Mouse (Mus musculus) lung, postnatal 14 days (tissue): ENCODE results near the gene Iffo1.

Experiments used
- DNase-seq: peaks from one replicate; pipeline ENCODE4 v3.0.0; 2021

Iffo1 gene

DNA sequence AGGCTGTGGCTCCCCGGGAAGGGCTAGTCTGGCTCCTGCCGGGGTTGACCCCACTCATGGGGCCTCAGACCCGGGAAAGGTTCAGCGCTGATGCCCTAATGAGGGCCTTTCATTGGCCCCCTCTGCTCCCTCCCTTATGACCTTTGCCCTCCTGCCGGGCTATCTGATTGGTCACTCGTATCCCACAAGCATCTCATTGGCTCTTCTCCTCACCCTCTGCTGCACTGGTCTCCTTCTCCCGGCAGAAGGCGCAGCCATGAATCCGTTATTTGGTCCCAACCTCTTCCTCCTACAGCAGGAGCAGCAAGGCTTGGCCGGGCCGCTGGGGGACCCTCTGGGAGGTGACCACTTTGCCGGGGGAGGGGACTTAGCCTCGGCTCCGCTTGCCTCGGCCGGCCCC is at the start of gene Iffo1:
TSS of gene Iffo1 (plus strand) at position 241 of the 400 bp plus-strand sequence.
- peak; percentile 84 for DNase-seq

DNA sequence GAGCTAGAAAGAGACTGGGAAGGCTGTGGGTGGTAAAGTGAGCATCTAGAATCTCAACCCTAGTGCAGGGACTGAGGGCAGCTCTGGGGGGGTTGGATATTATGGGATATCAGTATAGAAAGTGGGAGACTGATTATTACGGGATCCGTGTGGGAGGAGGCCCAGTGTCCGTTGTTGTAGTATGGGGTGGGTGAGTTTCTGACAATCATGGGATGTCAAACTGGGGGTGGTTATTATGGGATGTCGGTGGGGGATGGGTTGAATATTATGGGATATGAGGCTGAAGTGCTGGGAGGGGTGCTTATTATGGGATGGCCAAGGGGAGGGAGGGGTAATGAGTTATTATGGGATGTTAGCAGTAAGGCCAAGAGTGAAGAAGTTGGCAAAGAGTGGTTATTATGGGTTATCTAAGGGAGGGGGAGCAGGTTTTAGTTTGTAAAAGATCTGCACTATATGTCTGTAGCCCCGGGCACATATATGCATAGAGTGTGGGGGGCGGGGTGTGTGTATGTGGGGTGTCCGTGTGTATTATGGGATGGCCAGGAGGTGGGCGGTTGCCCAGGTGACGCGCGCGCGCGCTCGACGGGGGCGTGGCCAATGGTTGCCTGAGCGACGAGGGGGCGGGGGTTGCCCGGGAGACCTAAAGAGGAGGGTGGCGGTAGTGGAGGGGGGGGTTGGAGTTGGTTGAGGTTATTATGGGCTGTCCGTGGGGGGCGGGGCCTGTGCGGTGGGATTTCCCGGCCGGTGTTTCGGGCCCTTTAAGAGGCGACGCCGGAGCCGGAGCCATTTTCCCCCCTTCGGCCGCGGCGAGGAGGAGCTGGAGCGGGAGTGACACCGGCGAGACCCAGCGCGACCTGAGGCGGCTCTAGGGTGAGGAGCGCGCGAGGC is 49.4 kb upstream of the Iffo1 start, which contains the start of gene Chd4:
TSS of gene Chd4 (plus strand) at position 591 of the 888 bp plus-strand sequence.
- peak; percentile 95 for DNase-seq

DNA sequence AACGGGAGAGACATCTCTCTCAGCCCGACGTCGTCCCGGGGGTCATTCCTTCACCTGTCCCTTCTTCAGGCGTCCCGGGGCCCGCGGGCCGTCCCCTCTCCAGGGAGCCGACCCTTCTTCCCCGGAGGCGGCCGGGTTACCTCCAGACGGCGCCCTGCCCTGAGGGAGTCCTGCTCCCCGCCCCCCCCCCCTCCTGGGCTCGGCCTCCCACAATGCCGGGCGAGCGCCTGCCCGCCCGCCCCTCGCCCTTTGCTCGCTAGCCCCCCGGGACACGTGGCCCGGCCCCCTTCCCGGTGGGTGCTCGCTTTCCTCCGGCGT is 48.8 kb upstream of the Iffo1 start:
- no peak for DNase-seq

DNA sequence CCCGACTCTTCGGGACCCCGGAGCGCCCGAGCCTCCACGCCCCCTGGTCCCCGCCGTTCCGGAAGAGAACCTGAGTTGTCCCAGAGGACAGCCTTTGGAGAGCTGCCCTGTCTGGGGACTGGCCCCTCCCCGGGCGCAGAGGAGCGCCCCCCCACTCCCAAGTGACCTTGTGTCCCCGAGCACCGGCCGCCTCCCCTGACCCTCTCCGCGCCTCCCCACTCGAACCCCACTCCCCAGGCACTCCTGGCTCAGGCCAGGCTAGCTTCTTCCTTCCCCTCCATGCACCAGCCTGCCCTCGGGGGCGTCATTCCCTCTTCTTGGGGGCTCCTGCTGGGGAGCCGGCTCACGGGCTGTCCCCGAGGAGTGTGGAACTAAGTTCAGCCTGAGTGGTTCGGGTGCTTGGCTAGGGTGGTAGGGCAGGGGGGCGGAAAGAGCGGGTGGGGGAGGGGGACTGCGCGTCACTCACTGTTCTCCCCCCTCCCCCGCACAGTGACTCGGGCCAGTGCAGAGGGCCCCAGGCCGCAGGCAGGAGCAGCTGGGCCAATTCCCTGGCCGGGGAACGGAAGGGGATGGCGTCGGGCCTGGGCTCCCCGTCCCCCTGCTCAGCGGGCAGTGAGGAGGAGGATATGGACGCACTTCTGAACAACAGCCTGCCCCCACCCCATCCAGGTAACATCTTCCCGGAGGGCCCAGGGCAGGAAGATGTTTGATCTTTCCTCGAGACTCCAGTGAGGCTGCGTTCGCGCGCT is 48.3 kb upstream of the Iffo1 start:
- DNase-seq: peak; percentile 68

DNA sequence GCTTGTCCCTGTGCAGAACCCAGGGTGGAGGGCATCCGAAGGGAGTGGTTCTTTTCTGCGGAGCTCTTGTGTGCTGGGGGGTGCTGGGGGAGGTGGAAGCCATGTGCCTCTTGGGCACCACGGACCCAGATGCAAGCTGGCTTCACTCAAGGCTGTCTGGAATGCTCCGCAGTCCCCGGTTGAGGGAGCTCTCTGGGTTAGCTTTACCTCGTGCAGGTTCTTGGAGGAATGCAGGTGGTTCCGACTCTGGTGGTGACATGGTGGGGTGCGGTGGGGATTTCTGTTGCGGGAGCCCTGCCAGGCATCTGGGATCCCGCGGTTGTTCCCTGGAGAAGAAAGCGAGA is 47.7 kb upstream of the Iffo1 start:
- peak; percentile 30 for DNase-seq

DNA sequence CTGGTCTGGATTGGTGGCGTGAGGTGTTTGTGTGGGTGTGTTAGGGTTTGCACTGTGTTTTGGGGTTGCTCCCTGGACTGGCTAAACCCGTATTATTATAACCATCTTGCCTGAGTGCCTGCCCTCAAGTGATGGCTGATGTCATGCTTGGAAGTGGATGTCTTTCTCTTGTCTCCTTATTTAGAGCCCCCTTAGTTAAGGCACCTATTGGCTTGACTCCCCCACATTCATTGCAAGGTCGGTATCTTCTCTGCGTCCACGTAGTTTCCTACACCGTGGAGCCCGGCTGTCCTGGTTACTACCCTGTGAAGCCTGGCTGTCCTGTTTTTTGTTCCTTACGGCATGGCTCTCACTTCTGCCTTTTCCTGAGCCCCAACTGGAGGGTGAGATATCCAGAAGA is 47.1 kb upstream of the Iffo1 start:
- DNase-seq: no peak

DNA sequence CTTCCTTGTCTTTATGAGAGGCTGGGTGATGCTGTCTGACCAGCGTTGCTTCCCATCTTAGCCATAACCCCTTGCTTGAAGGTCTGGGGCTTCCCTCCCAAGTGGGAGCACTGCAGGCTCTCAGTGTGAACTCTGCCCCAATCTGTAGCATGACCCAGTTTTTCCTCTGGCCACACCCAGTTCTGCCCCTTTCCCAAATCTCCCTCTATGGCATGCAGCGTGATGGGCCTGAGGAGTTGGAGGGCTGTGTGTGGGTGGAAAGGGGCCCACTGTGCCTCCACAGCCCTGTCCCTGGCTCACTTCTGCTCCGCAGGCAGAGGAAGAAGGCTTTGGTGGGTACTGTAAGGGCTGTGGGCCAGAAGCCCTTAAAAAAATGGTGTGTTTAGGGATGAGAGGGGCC is 46.5 kb upstream of the Iffo1 start:
- DNase-seq: no peak

DNA sequence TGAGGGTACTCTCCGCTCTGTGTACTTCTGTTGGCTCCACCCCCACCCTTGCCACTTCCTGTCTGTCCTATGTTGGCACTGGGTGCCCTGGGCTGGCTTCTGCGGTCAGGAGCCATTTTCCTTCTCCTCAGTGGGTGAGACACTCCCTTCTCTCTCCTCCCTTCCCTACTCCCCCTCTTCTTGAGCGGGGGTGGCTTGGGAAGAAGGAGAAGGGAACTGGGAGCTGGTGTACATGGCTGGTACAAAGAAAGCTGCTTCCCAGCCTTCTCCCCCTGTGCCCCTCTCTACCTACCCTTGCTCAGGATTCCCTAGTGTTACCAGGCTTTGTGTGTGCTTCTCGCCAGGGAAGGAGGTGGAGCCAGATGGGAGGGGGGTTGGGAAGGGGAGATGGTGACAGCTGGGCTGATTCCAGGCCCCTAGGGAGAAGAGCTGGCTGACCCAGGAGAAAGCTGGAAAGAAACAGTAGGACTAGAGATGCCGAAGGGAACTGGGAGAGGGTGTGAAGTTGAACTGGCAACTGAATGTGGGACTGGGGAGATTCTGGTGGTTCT is 45.5 kb upstream of the Iffo1 start:
- peak; percentile 54 for DNase-seq

DNA sequence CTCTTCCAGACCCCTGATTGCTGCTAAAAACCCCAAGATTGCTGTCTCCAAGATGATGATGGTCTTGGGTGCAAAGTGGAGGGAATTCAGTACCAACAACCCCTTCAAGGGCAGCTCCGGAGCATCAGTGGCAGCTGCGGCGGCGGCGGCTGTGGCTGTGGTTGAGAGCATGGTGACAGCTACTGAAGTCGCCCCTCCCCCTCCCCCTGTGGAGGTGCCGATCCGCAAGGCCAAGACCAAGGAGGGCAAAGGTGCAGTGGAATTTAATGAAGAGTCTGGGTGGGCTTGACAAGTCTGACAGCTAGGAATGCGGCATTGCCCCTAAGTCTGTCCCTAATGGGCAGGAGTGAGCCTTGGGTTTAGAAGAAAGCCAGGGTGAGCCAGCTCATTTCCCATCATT is 43.6 kb upstream of the Iffo1 start:
- no peak for DNase-seq

DNA sequence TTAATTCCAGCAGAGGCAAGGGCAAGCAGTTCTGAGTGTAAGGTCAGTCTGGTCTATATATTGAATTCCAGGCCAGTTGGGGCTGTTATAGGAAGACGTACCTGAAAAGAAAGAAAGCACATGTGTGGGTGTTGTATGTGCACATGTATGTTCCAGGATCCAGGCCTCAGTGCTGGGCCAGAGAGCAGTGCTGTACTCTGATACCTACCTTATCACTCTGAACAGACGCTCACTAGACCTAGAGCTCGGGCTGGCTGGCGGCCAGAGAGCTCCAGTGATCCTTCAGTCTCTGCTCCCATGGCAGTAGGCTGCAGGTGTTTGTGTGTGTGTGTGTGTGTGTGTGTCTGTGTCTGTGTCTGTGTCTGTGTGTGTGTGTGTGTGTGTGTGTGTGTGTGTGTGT is 40.8 kb upstream of the Iffo1 start:
- DNase-seq: no peak

DNA sequence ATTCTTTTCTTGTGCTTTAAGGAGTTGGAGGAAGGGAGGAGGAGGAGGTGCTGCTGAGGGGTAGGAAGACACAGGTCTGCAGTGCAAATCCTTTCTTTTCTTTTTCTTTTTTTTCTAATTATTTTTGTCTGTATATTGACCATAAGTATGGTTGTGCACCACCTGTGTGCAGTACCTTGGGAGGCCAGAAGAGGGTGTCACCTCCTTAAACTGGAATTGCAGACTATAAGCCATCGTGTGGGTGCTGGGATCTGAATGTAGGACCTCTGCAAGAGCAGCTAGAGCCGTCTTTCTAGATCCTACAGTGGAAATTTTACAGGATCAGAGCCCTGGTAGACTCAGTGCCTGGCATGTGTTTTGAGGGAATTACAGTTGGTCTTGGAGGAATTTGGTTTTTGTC is 37.3 kb upstream of the Iffo1 start:
- DNase-seq: no peak

DNA sequence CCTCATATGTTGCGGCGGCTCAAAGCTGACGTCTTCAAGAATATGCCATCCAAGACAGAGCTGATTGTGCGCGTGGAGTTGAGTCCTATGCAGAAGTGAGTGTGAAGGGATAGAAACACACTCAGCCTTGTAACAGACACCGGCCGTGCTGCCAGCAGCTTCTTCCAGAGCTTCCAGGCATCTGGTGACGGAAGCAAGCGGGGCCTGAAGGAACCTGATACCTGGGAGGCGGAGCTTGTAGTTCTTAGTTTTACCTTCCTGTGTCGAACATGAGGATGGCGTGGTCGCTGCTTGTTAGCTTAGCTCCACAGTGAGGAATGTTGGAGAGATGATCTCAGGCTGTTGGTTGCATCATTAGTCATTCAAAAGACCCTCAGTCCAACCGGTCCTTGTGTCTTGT is 35.7 kb upstream of the Iffo1 start:
- DNase-seq: no peak

DNA sequence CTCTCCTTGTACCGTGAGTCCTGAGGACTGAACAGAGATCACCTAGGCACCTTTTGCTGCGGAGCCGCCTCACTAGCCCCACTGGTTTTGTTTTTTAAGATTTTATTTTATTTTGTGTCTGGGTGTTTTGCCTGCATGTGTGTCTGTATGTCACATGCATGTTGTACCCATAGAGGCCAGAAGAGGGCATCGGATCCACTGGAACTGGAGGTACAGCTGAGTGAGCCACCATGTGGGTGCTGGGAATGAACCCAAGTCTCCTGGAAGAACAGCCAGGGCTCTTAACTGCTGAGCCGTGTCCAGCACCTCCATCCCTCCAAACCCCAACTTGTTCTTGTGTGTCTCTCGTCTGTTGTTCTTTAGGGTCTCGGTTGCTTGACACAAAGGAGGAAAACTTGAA is 34.1 kb upstream of the Iffo1 start:
- DNase-seq: peak; percentile 52

DNA sequence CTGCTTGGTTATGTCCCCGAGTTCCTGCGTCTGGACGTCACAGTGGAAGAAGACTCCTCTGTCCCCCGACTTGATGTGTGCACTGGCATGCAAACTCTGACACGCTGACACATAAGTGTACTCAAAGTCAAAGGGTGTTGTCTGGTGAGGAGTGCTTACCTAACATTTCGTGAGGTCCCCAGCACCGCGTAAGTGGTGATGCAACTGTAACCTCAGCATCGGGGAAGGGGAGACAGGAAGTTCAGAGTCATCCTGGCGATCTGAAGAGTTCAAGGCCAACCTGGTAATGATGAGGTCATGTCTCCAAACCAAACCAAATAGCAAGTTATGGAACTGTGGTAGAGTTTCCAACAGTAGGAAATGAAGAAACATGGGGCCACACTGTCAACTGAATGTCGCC is 32.5 kb upstream of the Iffo1 start:
- DNase-seq: no peak

DNA sequence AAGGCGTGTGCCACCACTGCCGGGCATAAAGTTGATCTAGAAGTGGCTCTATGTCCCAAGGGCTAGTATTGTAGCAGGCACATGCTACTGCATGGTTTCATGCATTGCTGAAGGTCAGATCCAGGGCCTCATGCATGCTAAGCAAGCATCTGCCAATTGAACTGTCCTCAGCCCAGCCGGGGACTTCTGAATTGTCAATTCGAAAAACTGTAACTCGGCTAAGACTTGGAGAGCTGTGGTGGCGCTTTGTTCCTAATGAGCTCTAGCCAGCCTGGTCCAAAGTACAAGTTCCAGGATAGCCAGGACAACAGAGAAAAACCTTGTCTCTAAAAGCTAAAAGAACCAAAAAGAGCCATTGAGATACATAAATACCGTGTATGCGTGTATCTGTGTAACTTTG is 25.7 kb upstream of the Iffo1 start:
- no peak for DNase-seq

DNA sequence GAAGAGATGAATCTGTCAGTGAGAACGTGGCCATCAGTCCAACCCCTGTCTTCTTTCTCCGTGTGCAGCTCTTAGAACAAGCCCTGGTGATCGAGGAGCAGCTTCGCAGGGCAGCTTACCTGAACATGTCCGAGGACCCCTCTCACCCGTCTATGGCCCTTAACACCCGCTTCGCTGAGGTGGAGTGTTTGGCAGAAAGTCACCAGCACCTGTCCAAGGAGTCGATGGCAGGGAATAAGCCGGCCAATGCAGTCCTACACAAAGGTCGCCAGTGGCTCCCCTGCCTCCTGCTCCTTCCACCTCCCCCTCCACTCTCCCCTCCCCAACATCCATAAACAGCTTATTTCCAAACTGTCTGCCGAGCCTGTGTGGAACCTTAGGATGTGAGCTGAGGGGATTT is 16.3 kb upstream of the Iffo1 start:
- DNase-seq: no peak

DNA sequence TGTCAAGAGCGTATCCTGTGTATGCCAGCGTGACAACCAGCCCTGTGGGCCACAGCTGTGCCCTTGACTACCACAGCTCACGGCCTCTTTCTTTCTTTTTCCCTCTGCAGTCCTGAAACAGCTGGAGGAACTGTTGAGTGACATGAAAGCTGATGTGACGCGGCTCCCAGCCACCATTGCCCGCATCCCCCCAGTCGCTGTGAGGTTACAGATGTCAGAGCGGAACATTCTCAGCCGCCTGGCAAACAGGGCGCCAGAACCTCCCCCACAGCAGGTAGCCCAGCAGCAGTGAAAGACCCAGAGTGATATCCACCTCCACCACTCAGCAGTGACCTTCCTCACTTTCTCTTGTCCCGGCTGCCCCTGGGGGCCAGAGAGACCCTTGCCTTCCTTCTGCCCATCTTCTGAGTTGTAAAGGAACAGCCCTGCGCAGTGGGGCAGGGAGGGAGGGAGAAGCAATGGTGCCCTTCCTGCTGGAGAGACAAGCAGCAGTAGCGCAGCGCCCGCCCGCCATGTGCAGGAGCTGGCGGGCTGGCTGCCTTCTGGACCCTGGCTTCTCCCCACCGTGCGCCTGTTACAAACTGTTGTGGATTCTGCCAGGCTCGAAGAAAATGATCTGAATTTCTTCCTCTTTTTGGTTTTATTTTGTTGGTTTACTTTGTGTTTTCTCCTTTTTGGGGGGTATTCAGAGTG is 15.2 kb upstream of the Iffo1 start:
- DNase-seq: no peak

DNA sequence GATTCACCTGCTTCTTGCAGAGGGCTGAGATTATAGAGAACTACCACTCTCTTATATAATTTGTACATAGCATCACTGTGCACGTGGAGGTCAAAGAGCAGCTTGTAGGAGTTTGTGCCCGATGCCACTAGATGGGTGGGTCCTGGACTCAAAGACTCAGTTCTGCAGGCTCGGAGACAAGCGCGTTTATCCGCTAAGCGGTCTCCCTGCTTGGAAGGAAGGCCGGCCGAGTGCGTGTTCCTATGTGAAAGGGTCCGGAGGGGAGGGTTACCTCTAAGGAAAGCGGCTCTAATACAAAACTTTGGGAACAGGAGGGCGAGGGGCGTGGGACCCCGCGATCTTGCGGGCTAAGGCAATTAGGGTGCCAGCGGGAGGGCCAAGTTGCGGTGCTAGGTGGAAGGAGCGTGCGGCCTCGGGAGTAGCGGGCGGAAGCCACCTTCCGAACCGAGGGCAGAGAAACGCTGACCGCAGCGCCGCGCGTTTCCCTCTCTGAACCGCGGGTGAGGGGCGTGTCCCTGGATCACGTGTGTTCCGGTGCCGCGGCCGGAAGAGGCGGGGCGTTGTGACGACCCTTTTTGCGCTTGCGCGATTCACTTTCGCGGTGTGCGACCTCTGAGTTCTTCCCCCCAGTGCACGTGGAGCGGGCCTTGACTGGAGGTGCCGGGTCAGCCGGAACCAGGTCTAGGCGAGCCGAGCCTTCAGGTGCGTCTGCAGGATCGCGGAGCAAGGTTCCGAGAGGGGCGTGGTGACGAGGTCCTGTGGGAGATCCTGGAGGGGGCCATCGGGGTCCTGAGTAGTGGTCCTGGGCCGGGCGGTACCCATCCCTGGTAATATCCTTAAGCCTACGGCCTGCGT is 13.5 kb upstream of the Iffo1 start, which contains the start of gene Nop2:
TSS of gene Nop2 (plus strand) at position 608 of the 855 bp plus-strand sequence.
- DNase-seq: peak; percentile 88

DNA sequence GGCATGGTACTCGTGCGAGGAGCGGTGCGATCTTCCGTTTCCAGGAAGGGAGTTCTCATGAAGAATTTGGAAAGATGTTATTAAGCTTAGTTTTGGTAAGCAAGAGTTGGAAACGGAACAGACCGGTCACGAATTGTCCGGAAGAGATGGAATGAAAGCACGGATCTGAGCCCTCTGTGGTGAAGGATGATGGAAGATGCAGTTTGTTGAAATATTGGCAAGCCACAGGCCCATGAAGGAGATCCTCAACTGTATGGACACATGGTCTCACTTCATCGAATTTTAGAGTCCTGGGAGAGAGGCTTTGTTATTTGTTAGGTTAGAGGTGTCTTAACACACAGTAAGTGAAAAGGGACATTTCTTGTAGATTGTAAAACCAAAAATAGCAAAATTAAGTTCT is 12.6 kb upstream of the Iffo1 start:
- no peak for DNase-seq

DNA sequence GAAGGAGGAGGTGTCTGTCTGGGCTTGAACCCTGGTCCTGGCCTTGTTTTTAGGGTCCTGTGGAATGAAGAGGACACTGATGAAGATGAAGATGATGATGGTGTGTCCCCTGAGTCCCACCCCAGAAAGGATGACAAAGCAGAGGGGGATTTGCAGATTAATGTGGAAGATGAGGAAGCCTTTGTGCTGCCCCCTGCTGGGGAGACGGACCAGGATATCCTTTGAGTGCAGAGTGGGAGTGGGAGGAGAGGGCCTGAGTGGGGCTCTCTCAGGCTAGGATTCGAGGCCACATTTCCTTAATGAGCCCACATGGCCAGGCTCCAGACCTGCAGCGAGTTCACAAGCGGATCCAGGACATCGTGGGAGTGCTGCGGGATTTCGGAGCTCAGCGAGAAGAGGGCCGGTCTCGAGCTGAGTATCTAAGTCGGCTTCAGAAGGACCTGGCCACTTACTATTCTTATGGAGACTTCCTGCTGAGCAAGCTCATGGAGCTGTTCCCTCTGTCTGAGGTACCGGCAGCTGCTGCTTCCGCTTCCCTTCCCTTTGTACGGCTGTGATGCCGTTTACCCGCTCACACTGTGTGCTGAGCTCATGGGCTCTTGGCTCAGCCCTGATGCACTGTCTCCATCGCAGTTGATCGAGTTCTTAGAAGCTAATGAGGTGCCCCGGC is 7.9 kb upstream of the Iffo1 start:
- DNase-seq: no peak

DNA sequence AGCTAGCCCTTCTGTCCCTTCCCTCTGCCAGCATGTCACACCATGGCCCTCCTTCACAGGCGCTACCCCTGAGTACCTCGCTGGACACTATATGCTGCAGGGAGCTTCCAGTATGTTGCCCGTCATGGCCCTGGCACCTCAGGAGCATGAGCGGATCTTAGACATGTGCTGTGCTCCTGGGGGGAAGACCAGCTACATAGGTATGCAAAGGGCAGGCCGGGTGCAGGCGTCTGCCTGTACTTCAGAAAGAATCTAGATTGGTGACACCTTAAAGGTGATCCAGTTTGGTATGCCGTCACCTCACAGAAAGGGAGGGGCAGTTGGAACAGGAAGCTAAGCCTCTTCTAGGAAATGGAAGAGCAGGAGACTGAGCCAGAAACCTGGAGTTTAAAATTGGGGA is 5.3 kb upstream of the Iffo1 start:
- DNase-seq: no peak

DNA sequence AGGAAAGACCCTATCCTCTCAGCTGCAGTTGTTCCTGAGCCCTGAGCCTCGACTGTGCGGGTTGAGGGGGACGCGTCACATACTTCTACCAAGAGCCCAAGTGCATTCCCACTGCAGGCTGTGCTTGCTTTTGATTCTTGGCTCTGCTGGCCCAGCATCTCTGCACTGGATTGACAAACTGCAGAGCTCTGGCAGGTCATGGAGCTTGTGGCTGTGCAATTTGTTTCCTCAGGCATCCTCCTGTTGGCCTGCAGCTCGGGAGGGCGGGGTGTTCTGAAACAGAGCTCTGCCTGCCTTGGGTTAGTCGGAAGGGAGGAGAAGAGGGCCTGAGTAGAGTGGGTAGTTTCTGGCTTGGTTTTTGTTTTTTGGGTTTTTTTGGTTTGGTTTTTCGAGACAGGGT is 2.6 kb upstream of the Iffo1 start:
- DNase-seq: no peak
